ENCODE assay signal across 10 mouse cellular contexts in genomic region chr5:122511405-122511804, GRCm38 (mm10). TPM values are rescaled to one million over a fixed set of nuclear protein-coding genes. Genes with fewer than 3 reads are reported as not detected.
DNase-seq lines count a peak whose midpoint lies in the region; ATAC-seq and TF ChIP-seq lines count a peak whose summit lies in the region.
"Had no signal": no experiment of that assay in that cellular context is flagged by ENCODE, and none has a peak within 500 bp of the region (broad histone marks: within the 10 kb centered on the region; RNA-seq: fewer than 3 reads in every experiment).

No protein-coding gene starts in this region.

- peaks cover 26% of the 10 kb centered on the region for H3K4me1 ChIP-seq in kidney, postnatal 0 days (replicated peaks; ENCODE audit: insufficient read depth, low read length)
- H3K4me1 ChIP-seq in limb, embryonic 10.5 days = peaks cover 22% of the 10 kb centered on the region
- H3K4me1 ChIP-seq in lung, adult 2 months (ENCODE audit: control insufficient read depth, insufficient read depth, low read length) = no peaks in the 10 kb centered on the region

- H3K4me2 ChIP-seq in kidney, postnatal 0 days (ENCODE audit: low read length) = no peak overlapping the region
- H3K4me2 ChIP-seq: hindbrain, embryonic 15.5 days; neural tube, embryonic 13.5 days had no signal

- TF ChIP-seq POLR2A in lung, adult 2 months (IDR thresholded peaks at IDR 0.05; ENCODE audit: borderline replicate concordance, extremely low read depth, low read depth, low read length) = no peak

- DNase-seq in adrenal gland, adult (ENCODE audit: inconsistent age in 2 of 2, low spot score in 1 of 2) = peak; percentile 47 to 75
- DNase-seq in adrenal gland, adult 8-10 months = no peak
- no peak for DNase-seq in kidney, postnatal 0 days (ENCODE audit: low spot score)
- DNase-seq in kidney, adult 18-20 months = no peak
- DNase-seq in limb, embryonic 10.5 days (ENCODE audit: low spot score) = no peak
- no peak for DNase-seq in layer of hippocampus, postnatal 10 days (ENCODE audit: low spot score in 2 of 2)
- DNase-seq in lung, adult 2 months = no peak

- no peaks in the 10 kb centered on the region for H3K27me3 ChIP-seq in kidney, postnatal 0 days (ENCODE audit: insufficient read depth, low read length)
- no peaks in the 10 kb centered on the region for H3K27me3 ChIP-seq in limb, embryonic 10.5 days (ENCODE audit: low read depth, poor library complexity, severe bottlenecking)
- H3K27me3 ChIP-seq: hindbrain, embryonic 15.5 days; neural tube, embryonic 13.5 days had no signal

- H3K36me3 ChIP-seq in kidney, postnatal 0 days (ENCODE audit: insufficient read depth, low read length) = no peaks in the 10 kb centered on the region
- H3K36me3 ChIP-seq in limb, embryonic 10.5 days = no peaks in the 10 kb centered on the region
- H3K36me3 ChIP-seq: hindbrain, embryonic 15.5 days; neural tube, embryonic 13.5 days had no signal

- no peaks in the 10 kb centered on the region for H3K9me3 ChIP-seq in kidney, postnatal 0 days (replicated peaks; ENCODE audit: low read length)
- no peaks in the 10 kb centered on the region for H3K9me3 ChIP-seq in limb, embryonic 10.5 days (replicated peaks)
- H3K9me3 ChIP-seq: hindbrain, embryonic 15.5 days; neural tube, embryonic 13.5 days had no signal

- no peak overlapping the region for H3K4me3 ChIP-seq in kidney, postnatal 0 days (replicated peaks; ENCODE audit: low read depth, low read length)
- H3K4me3 ChIP-seq in limb, embryonic 10.5 days = no peak overlapping the region
- no peak overlapping the region for H3K4me3 ChIP-seq in lung, adult 2 months (replicated peaks; ENCODE audit: extremely low read depth, low read depth, low read length)
- H3K4me3 ChIP-seq: hindbrain, embryonic 15.5 days; neural tube, embryonic 13.5 days had no signal

- H3K9ac ChIP-seq in kidney, postnatal 0 days (ENCODE audit: low read depth, low read length) = no peak overlapping the region
- H3K9ac ChIP-seq: hindbrain, embryonic 15.5 days; neural tube, embryonic 13.5 days had no signal

- WGBS in kidney, postnatal 0 days = 23% methylated on average over 9 of the region's 9 CpGs
- WGBS in limb, embryonic 10.5 days = 77% methylated on average over 9 of the region's 9 CpGs
- WGBS in lung, adult 2 months = 19% methylated on average over 9 of the region's 9 CpGs

- H3K27ac ChIP-seq in kidney, postnatal 0 days = 0 out of 2 replicates have a peak overlapping the region, but pooled peaks have one; percentile 15
- H3K27ac ChIP-seq in limb, embryonic 10.5 days = peak overlapping the region; percentile 30
- H3K27ac ChIP-seq: hindbrain, embryonic 15.5 days; neural tube, embryonic 13.5 days had no signal

- no peak for TF ChIP-seq CTCF in kidney, postnatal 0 days (IDR thresholded peaks at IDR 0.05; ENCODE audit: low read depth)
- no peak for TF ChIP-seq CTCF in lung, adult 2 months (IDR thresholded peaks at IDR 0.05; ENCODE audit: insufficient read depth, low read length)

- ATAC-seq in kidney, postnatal 0 days (replicated peaks; ENCODE audit: low FRiP score, low read depth) = no peak; the same call in 1 of the 2 replicates
- 0 out of 2 replicates have a peak, but pooled peaks have one; percentile 22 for ATAC-seq in common myeloid progenitor, adult 5-6 weeks (replicated peaks; ENCODE audit: low read depth, poor library complexity, severe bottlenecking)

RNA-seq across cellular contexts. Expression of gene Atp2a2, which starts 9.4 kb away (rescaled TPM):
- total RNA-seq in adrenal gland, adult 8-10 months (2022) = 100 to 1,000 TPM; 187 to 206 (median 196) TPM
- polyA plus RNA-seq in kidney, postnatal 0 days (2015; fragmentation: Nextera tagmentation; extraction: Ambion mirVana) = 37.8 and 38.5 TPM in 2 replicates
- 107 and 133 TPM in 2 replicates for total RNA-seq in common myeloid progenitor, adult 5-6 weeks (2017)
- 39.0 and 42.9 TPM in 2 replicates for polyA plus RNA-seq in limb, embryonic 10.5 days (2016; fragmentation: Nextera tagmentation; extraction: Ambion mirVana)
- total RNA-seq in layer of hippocampus, postnatal 10 days (2021) = 100 to 1,000 TPM; 511 to 561 TPM
- polyA plus RNA-seq in lung, adult 2 months (2012; rRNA removed) = 90.8 and 126 TPM in 2 replicates

Comparison
In these comparisons a context has a peak if more than half of its experiments do, and no peak if none do; other contexts are left out.
1. DNase-seq: peak in adrenal gland, adult (2 of 2); none in adrenal gland, adult 8-10 months (single experiment), kidney, postnatal 0 days (single experiment), kidney, adult 18-20 months (single experiment), limb, embryonic 10.5 days (single experiment), layer of hippocampus, postnatal 10 days (0 of 2) and lung, adult 2 months (single experiment).